Mouse (Mus musculus) lung, embryonic 14.5 days (tissue): ENCODE results near the gene Chn2. TPM values are rescaled to one million over a fixed set of nuclear protein-coding genes. Genes with fewer than 3 reads are reported as not detected.

ENCODE experiments used
- ATAC-seq: fragments of 200-750 bp; cut with Nextera tagmentation; 2 replicates; pipeline ENCODE4 v1.8.0; 2017; ENCODE audit warnings: mild to moderate bottlenecking, moderate TSS enrichment, moderate library complexity; ENCODE audit not compliant: insufficient read depth
- DNase-seq: peaks from one replicate; pipeline ENCODE4 v3.0.0-alpha.2; 2015
- H3K27ac ChIP-seq: fragments of 300-500 bp; sonication (generic); 2 replicates; pipeline ENCODE4 v1.5.1; 2014; ENCODE audit warnings: low read depth, mild to moderate bottlenecking, moderate library complexity
- H3K27me3 ChIP-seq: fragments of 300-500 bp; sonication (generic); 2 replicates; pipeline ENCODE4 v1.6.1; 2014; ENCODE audit warnings: low read length, control low read depth; ENCODE audit not compliant: insufficient read depth
- H3K36me3 ChIP-seq: fragments of 300-500 bp; sonication (generic); 2 replicates; pipeline ENCODE4 v1.6.1; 2014; ENCODE audit warnings: control low read depth; ENCODE audit not compliant: insufficient read depth
- H3K4me1 ChIP-seq: fragments of 300-500 bp; sonication (generic); 2 replicates; pipeline ENCODE4 v1.6.1; 2014; ENCODE audit warnings: antibody characterized with exemption, control low read depth; ENCODE audit not compliant: insufficient read depth
- H3K4me2 ChIP-seq: fragments of 300-500 bp; sonication (generic); 2 replicates; pipeline ENCODE4 v1.6.1; 2014; ENCODE audit warnings: mild to moderate bottlenecking
- H3K4me3 ChIP-seq: fragments of 300-500 bp; sonication (generic); 2 replicates; pipeline ENCODE4 v1.5.1; 2014; ENCODE audit warnings: low read depth, low read length
- H3K9ac ChIP-seq: fragments of 300-500 bp; sonication (generic); 2 replicates; pipeline ENCODE4 v1.6.1; 2014
- H3K9me3 ChIP-seq: fragments of 300-500 bp; sonication (generic); 2 replicates; pipeline ENCODE4 v1.6.1; 2016; ENCODE audit warnings: low read depth, low read length, control low read depth
- CTCF ChIP-seq: IDR thresholded peaks from 2 replicates; pipeline ENCODE4 v1.5.1; 2016; ENCODE audit warnings: antibody characterized with exemption, low read depth
- WGBS: fragments of 180-500 bp; shearing (Covaris S2); extraction: QIAGEN DNeasy Blood & Tissue Kit; methylation state at CpG from one replicate; pipeline ENCODE4 v1.1.7; 2014; 5-methylcytosine and 5-hydroxymethylcytosine counted together
- polyA plus RNA-seq: library from polyadenylated mRNA; unstranded; fragments of >200 nt; fragmentation: Nextera tagmentation; extraction: Ambion mirVana; gene quantifications from 2 replicates; pipeline ENCODE4 v1.2.1, GENCODE M21; 2014

The Chn2 gene
- polyA plus RNA-seq, 1 experiment from 2014 or later: 18.1 TPM

GRCm38 (mm10) chr6:54251401-54252191 is 212.2 kb downstream of the Chn2 start:
- ATAC-seq (no peak; the same call in 1 of the 2 replicates), DNase-seq (peak; percentile 49)
- no peak for TF ChIP-seq CTCF
- WGBS: 57% methylated on average over 17 of the region's 17 CpGs
- Histone ChIP-seq H3K9ac (no peak overlapping the region), H3K9me3 (no peaks in the 10 kb centered on the region), H3K27me3 (no peaks in the 10 kb centered on the region), H3K36me3 (no peaks in the 10 kb centered on the region), H3K4me1 (no peaks in the 10 kb centered on the region), H3K4me2 (no peak overlapping the region), H3K4me3 (no peak overlapping the region), H3K27ac (no peak overlapping the region)

DNA sequence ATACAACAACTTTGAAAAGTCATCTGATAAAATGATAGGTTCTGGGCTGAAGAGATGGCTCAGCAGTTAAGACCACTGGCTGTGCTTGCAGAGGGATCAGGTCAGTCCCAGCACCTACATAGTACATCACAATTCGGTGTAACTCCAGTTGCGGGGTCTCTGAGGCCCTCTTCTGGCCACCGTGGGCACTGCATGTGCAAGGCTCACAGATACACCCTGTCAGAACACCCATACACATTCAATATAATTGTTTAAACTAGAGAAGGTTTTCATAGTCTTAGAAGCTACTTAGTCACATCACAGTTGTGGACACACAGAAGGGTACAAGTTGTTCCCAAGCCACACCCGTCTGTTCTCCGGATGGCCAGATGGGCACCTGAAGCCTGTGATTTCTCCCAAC is 213.9 kb downstream of the Chn2 start:
- no peak overlapping the region for H3K4me2 ChIP-seq
- TF ChIP-seq CTCF: peak; percentile 67
- H3K9ac ChIP-seq: no peak overlapping the region
- no peak overlapping the region for H3K4me3 ChIP-seq
- 59% methylated on average over 5 of the region's 5 CpGs for WGBS
- ATAC-seq (no peak), DNase-seq (peak; percentile 43)
- no peaks in the 10 kb centered on the region for H3K27me3 ChIP-seq
- no peak overlapping the region for H3K27ac ChIP-seq
- H3K9me3 ChIP-seq: no peaks in the 10 kb centered on the region
- H3K36me3 ChIP-seq: no peaks in the 10 kb centered on the region
- H3K4me1 ChIP-seq: no peaks in the 10 kb centered on the region

GRCm38 (mm10) chr6:54253881-54254280 is 214.5 kb downstream of the Chn2 start:
- Histone ChIP-seq H3K4me2 (no peak overlapping the region), H3K9me3 (no peaks in the 10 kb centered on the region), H3K4me3 (no peak overlapping the region), H3K27ac (no peak overlapping the region), H3K4me1 (no peaks in the 10 kb centered on the region), H3K27me3 (no peaks in the 10 kb centered on the region), H3K9ac (no peak overlapping the region), H3K36me3 (no peaks in the 10 kb centered on the region)
- WGBS: 63% methylated on average over 7 of the region's 7 CpGs
- TF ChIP-seq CTCF: no peak
- ATAC-seq: no peak
- DNase-seq: no peak

DNA sequence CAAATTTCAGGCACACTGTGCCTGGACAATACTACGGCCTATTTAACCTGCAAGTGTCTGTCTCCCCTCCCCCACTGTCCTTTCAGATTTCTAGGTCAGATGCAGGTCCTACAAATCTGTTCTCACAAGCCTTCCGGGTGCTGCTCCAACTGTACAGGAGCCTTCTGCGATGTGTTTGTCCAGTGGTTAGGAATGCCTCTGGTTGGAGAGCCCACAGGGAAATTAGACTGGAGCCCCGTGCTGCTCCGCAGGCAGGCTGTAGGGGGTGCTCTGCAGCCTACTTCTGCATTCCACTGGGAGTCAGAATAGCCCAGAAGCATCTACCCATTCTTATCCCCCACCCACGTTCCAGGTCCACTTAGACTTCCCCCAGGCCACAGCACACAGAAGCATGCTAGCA is 215.4 kb downstream of the Chn2 start:
- no peaks in the 10 kb centered on the region for H3K36me3 ChIP-seq
- no peak for DNase-seq

DNA sequence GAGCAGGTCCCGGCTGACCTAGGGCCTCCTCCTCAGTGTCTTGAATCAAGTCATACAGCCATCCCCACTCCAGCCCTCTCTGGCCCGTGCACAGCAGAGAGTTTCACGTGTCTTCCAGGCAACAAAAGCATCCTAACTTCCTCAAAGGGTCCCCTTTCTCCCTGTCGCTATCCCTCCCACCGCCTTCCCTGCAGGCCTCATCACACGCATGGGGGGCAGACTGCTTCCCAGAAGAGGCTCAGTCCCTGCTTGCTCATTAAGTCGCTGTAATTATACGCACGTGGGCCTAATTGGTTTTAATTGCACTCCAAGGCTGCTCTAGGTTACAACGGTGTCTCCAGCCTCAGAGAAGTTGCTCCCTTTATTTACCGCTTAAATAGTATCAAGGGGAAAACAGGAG is 216.0 kb downstream of the Chn2 start:
- no peak for ATAC-seq
- WGBS: 72% methylated on average over 11 of the region's 11 CpGs
- no peaks in the 10 kb centered on the region for H3K27me3 ChIP-seq

More for the DNA sequence above, 215.4 kb downstream of the Chn2 start:
- WGBS: 60% methylated on average over 6 of the region's 6 CpGs
- no peak for ATAC-seq
- Histone ChIP-seq H3K27me3 (no peaks in the 10 kb centered on the region), H3K9ac (no peak overlapping the region), H3K4me3 (no peak overlapping the region), H3K4me2 (no peak overlapping the region), H3K4me1 (no peaks in the 10 kb centered on the region), H3K9me3 (no peaks in the 10 kb centered on the region), H3K27ac (no peak overlapping the region)
- peak; percentile 34 for TF ChIP-seq CTCF

GRCm38 (mm10) chr6:54256397-54256796 is 217.0 kb downstream of the Chn2 start:
- WGBS: 78% methylated on average over 10 of the region's 10 CpGs

More for the DNA sequence above, 216.0 kb downstream of the Chn2 start:
- H3K36me3 ChIP-seq: no peaks in the 10 kb centered on the region
- H3K4me3 ChIP-seq: no peak overlapping the region
- no peak for TF ChIP-seq CTCF
- H3K27ac ChIP-seq: no peak overlapping the region
- no peak overlapping the region for H3K4me2 ChIP-seq
- H3K4me1 ChIP-seq: no peaks in the 10 kb centered on the region
- H3K9me3 ChIP-seq: no peaks in the 10 kb centered on the region
- no peak overlapping the region for H3K9ac ChIP-seq
- no peak for DNase-seq

DNA sequence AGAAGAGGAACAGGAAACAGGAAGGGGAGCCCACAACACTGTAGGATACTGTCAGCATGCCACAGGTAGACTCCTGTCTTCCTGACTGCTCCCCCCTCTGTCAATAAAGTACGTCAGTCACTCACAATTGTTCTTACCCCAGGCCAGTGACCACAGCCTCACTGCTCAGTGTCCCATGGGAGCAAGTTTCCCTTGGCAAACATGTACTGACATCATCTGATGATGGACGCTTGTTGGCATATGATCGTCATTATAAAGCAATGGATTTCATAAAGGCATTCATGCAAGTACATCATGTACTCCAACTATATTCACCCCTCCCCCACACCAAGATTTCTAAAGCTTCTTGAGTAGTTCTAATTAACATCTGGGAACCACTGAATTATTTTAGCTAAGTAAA is 218.2 kb downstream of the Chn2 start:
- DNase-seq: no peak
- no peaks in the 10 kb centered on the region for H3K9me3 ChIP-seq
- no peaks in the 10 kb centered on the region for H3K4me1 ChIP-seq
- H3K27me3 ChIP-seq: no peaks in the 10 kb centered on the region
- no peak overlapping the region for H3K4me2 ChIP-seq
- TF ChIP-seq CTCF: no peak
- no peak for ATAC-seq
- no peak overlapping the region for H3K9ac ChIP-seq
- WGBS: 77% methylated on average over 3 of the region's 3 CpGs
- H3K4me3 ChIP-seq: no peak overlapping the region
- H3K36me3 ChIP-seq: no peaks in the 10 kb centered on the region
- H3K27ac ChIP-seq: no peak overlapping the region

More at GRCm38 (mm10) chr6:54256397-54256796, 217.0 kb downstream of the Chn2 start:
- Histone ChIP-seq H3K27ac (no peak overlapping the region), H3K4me1 (no peaks in the 10 kb centered on the region), H3K27me3 (no peaks in the 10 kb centered on the region), H3K36me3 (no peaks in the 10 kb centered on the region), H3K4me3 (no peak overlapping the region), H3K4me2 (no peak overlapping the region), H3K9ac (no peak overlapping the region), H3K9me3 (no peaks in the 10 kb centered on the region)
- ATAC-seq (no peak), DNase-seq (no peak)
- no peak for TF ChIP-seq CTCF
